Mouse (Mus musculus) heart, postnatal 25 days (tissue): ENCODE measurements around the gene Unc93b1. TPM values are rescaled to one million over a fixed set of nuclear protein-coding genes. Genes with fewer than 3 reads are reported as not detected.

Experiments
- total RNA-seq, 2 experiments: library from RNA; stranded (reverse); gene quantifications; 2 replicates each; pipeline ENCODE4 v1.2.3; 2021

Unc93b1 gene
- total RNA-seq, 2 experiments from 2014 or later, result 19.0 to 20.3 TPM

Other genes with a start within 250 kb of the Unc93b1 start
- gene Lrp5, start 248.6 kb upstream of the Unc93b1 start, total RNA-seq, result 10 to 100 TPM; 49.8 to 52.1 TPM
- 1 to 10 TPM; 7.9 to 8.3 TPM for gene 1810055G02Rik, start 226.9 kb upstream of the Unc93b1 start, total RNA-seq
- gene Kmt5b, start 167.8 kb upstream of the Unc93b1 start, total RNA-seq, result 10 to 100 TPM; 30.4 to 35.6 TPM
- gene Chka, start 83.4 kb upstream of the Unc93b1 start, total RNA-seq, result 10 to 100 TPM in 1 of 2 experiments, 1 to 10 TPM in 1; 9.5 to 13.0 TPM
- gene Tcirg1, start 28.1 kb upstream of the Unc93b1 start, total RNA-seq, result 1 to 10 TPM; 8.9 to 9.8 TPM
- gene Ndufs8, start 22.4 kb upstream of the Unc93b1 start, total RNA-seq, result 100 to 1,000 TPM; 538 TPM
- 1 to 10 TPM; 1.8 TPM for gene Aldh3b1, start 5.4 kb upstream of the Unc93b1 start, total RNA-seq
- 1 to 10 TPM in 1 of 2 experiments, under 1 TPM in 1; 0.60 to 1.1 TPM for gene Aldh3b3, start 23.5 kb downstream of the Unc93b1 start, total RNA-seq
- under 1 TPM; 0.14 to 0.23 TPM for gene Aldh3b2, start 37.1 kb downstream of the Unc93b1 start, total RNA-seq
- gene Acy3, start 51.4 kb downstream of the Unc93b1 start, total RNA-seq, result 10 to 100 TPM; 20.3 to 21.5 TPM
- gene Tbx10, start 57.6 kb downstream of the Unc93b1 start, total RNA-seq, result not detected
- gene Nudt8, start 65.4 kb downstream of the Unc93b1 start, total RNA-seq, result 100 to 1,000 TPM; 109 to 118 TPM
- 1 to 10 TPM; 2.0 to 2.2 TPM for gene Gm49405, start 65.4 kb downstream of the Unc93b1 start, total RNA-seq
- gene Doc2g, start 68.1 kb downstream of the Unc93b1 start, total RNA-seq, result 100 to 1,000 TPM; 148 to 152 TPM
- gene Ndufv1, start 77.6 kb downstream of the Unc93b1 start, total RNA-seq, result 1,000 to 10,000 TPM; 1,136 to 1,167 TPM
- 100 to 1,000 TPM; 321 to 327 TPM for gene Gstp1, start 102.8 kb downstream of the Unc93b1 start, total RNA-seq
- gene Gstp2, start 110.8 kb downstream of the Unc93b1 start, total RNA-seq, result 100 to 1,000 TPM in 1 of 2 experiments, 10 to 100 TPM in 1; 87.8 to 116 TPM
- not detected for gene Gstp3, start 124.4 kb downstream of the Unc93b1 start, total RNA-seq
- not detected for gene Cabp2, start 146.4 kb downstream of the Unc93b1 start, total RNA-seq
- gene Cdk2ap2, start 162.0 kb downstream of the Unc93b1 start, total RNA-seq, result 10 to 100 TPM; 36.6 to 45.1 TPM
- gene Pitpnm1, start 164.8 kb downstream of the Unc93b1 start, total RNA-seq, result 10 to 100 TPM; 20.8 to 22.1 TPM
- gene Aip, start 190.7 kb downstream of the Unc93b1 start, total RNA-seq, result 10 to 100 TPM; 54.2 to 56.8 TPM
- not detected for gene Gpr152, start 204.6 kb downstream of the Unc93b1 start, total RNA-seq
- under 1 TPM in 1 of 2 experiments, not detected in 1; 0.31 TPM for gene Cabp4, start 208.8 kb downstream of the Unc93b1 start, total RNA-seq
- gene Coro1b, start 213.4 kb downstream of the Unc93b1 start, total RNA-seq, result 10 to 100 TPM; 53.4 to 57.6 TPM
- gene Ptprcap, start 218.4 kb downstream of the Unc93b1 start, total RNA-seq, result 1 to 10 TPM in 1 of 2 experiments, under 1 TPM in 1; 0.94 to 1.5 TPM
- gene Rps6kb2, start 228.2 kb downstream of the Unc93b1 start, total RNA-seq, result 10 to 100 TPM; 16.5 to 16.8 TPM
- gene Carns1, start 240.3 kb downstream of the Unc93b1 start, total RNA-seq, result 10 to 100 TPM; 33.5 to 34.1 TPM